Comparison of ENCODE assay signal across 12 mouse cellular contexts in genomic region chr19:11536593-11536992, GRCm38 (mm10). TPM values are rescaled to one million over a fixed set of nuclear protein-coding genes. Genes with fewer than 3 reads are reported as not detected.
A peak's percentile ranks its signal among the peaks of the same experiment; 100 is the strongest.
DNase-seq lines count a peak whose midpoint lies in the region; ATAC-seq and TF ChIP-seq lines count a peak whose summit lies in the region.
"Had no signal": no experiment of that assay in that cellular context is flagged by ENCODE, and none has a peak within 500 bp of the region (broad histone marks: within the 10 kb centered on the region; RNA-seq: fewer than 3 reads in every experiment).

Gene Ms4a4d, plus strand, starts transcription at chr19:11536801.

- no peak within 1 kb of the TSS for H3K4me2 ChIP-seq in liver, embryonic 11.5 days
- no peak within 1 kb of the TSS for H3K4me2 ChIP-seq in embryonic facial prominence, embryonic 11.5 days (ENCODE audit: low read depth, low read length)
- no peak within 1 kb of the TSS for H3K4me2 ChIP-seq in liver, postnatal 0 days (ENCODE audit: low read depth, low read length)
- H3K4me2 ChIP-seq: hindbrain, embryonic 15.5 days had no signal

- no peaks in the 10 kb centered on the region for H3K79me2 ChIP-seq in liver, adult 2 months (ENCODE audit: control insufficient read depth, insufficient read depth, low read length)

- no peaks in the 10 kb centered on the region for H3K36me3 ChIP-seq in liver, adult 2 months (ENCODE audit: control insufficient read depth, insufficient read depth, low read length)
- no peaks in the 10 kb centered on the region for H3K36me3 ChIP-seq in liver, embryonic 11.5 days (ENCODE audit: control insufficient read depth, insufficient read depth, low read length)
- H3K36me3 ChIP-seq in embryonic facial prominence, embryonic 11.5 days (replicated peaks; ENCODE audit: control insufficient read depth, insufficient read depth, low read depth, low read length): no peaks in the 10 kb centered on the region
- H3K36me3 ChIP-seq in liver, postnatal 0 days (replicated peaks; ENCODE audit: insufficient read depth, low read length): no peaks in the 10 kb centered on the region
- H3K36me3 ChIP-seq: hindbrain, embryonic 15.5 days had no signal

- peak within 1 kb of the TSS; percentile 17; the same call in 1 of the 2 replicates for H3K27ac ChIP-seq in liver, adult 2 months (replicated peaks; ENCODE audit: insufficient read depth, low read depth, low read length)
- no peak within 1 kb of the TSS for H3K27ac ChIP-seq in liver, embryonic 11.5 days (ENCODE audit: low read depth, low read length)
- H3K27ac ChIP-seq in embryonic facial prominence, embryonic 11.5 days (replicated peaks; ENCODE audit: low read depth, low read length): no peak within 1 kb of the TSS
- no peak within 1 kb of the TSS for H3K27ac ChIP-seq in liver, postnatal 0 days (ENCODE audit: low read depth)
- H3K27ac ChIP-seq: hindbrain, embryonic 15.5 days had no signal

- no peaks in the 10 kb centered on the region for H3K9me3 ChIP-seq in liver, embryonic 11.5 days (ENCODE audit: control insufficient read depth, low read length)
- no peaks in the 10 kb centered on the region for H3K9me3 ChIP-seq in embryonic facial prominence, embryonic 11.5 days (replicated peaks; ENCODE audit: control insufficient read depth, low read length)
- no peaks in the 10 kb centered on the region for H3K9me3 ChIP-seq in liver, postnatal 0 days (ENCODE audit: low read length)
- H3K9me3 ChIP-seq: hindbrain, embryonic 15.5 days had no signal

- WGBS in liver, adult 2 months: 23% methylated on average over 7 of the region's 7 CpGs
- 14% methylated on average over 7 of the region's 7 CpGs for WGBS in liver, embryonic 11.5 days
- 9% methylated on average over 7 of the region's 7 CpGs for WGBS in embryonic facial prominence, embryonic 11.5 days
- WGBS in liver, postnatal 0 days (ENCODE audit: insufficient replicate concordance): 38% methylated on average over 7 of the region's 7 CpGs

- ATAC-seq in liver, embryonic 11.5 days (replicated peaks; ENCODE audit: low FRiP score): no peak
- ATAC-seq in embryonic facial prominence, embryonic 11.5 days (replicated peaks; ENCODE audit: insufficient number of reproducible peaks, low FRiP score, low TSS enrichment, low read depth): no peak
- ATAC-seq in liver, postnatal 0 days: no peak
- ATAC-seq: midbrain, embryonic 16.5 days had no signal

- H3K9ac ChIP-seq in liver, adult 2 months (ENCODE audit: low read depth, low read length): peak within 1 kb of the TSS; percentile 4; the same call in 1 of the 2 replicates
- no peak within 1 kb of the TSS for H3K9ac ChIP-seq in liver, embryonic 11.5 days (ENCODE audit: low read depth, low read length)
- H3K9ac ChIP-seq in embryonic facial prominence, embryonic 11.5 days (replicated peaks; ENCODE audit: low read length): no peak within 1 kb of the TSS
- H3K9ac ChIP-seq in liver, postnatal 0 days (replicated peaks): no peak within 1 kb of the TSS
- H3K9ac ChIP-seq: hindbrain, embryonic 15.5 days had no signal

- no peak for TF ChIP-seq EP300 in liver, postnatal 0 days (IDR thresholded peaks at IDR 0.05; ENCODE audit: low read depth)

- no peaks in the 10 kb centered on the region for H3K27me3 ChIP-seq in liver, adult 2 months (ENCODE audit: control insufficient read depth, insufficient read depth, low read length)
- no peaks in the 10 kb centered on the region for H3K27me3 ChIP-seq in liver, embryonic 11.5 days (replicated peaks; ENCODE audit: control insufficient read depth, insufficient read depth, low read length)
- no peaks in the 10 kb centered on the region for H3K27me3 ChIP-seq in embryonic facial prominence, embryonic 11.5 days (ENCODE audit: control insufficient read depth, insufficient read depth, low read length)
- H3K27me3 ChIP-seq in liver, postnatal 0 days (ENCODE audit: insufficient read depth, low read length): no peaks in the 10 kb centered on the region
- H3K27me3 ChIP-seq: hindbrain, embryonic 15.5 days had no signal

- TF ChIP-seq CTCF in liver, adult 2 months (IDR thresholded peaks at IDR 0.05; ENCODE audit: low read depth, low read length): no peak
- no peak for TF ChIP-seq CTCF in liver, postnatal 0 days (IDR thresholded peaks at IDR 0.05; ENCODE audit: low read depth)

- H3K4me1 ChIP-seq in liver, adult 2 months (ENCODE audit: control insufficient read depth, insufficient read depth, low read length): no peaks in the 10 kb centered on the region
- no peaks in the 10 kb centered on the region for H3K4me1 ChIP-seq in liver, embryonic 11.5 days (replicated peaks; ENCODE audit: control insufficient read depth, insufficient read depth, low read length)
- no peaks in the 10 kb centered on the region for H3K4me1 ChIP-seq in embryonic facial prominence, embryonic 11.5 days (ENCODE audit: control insufficient read depth, insufficient read depth, low read length)
- H3K4me1 ChIP-seq in liver, postnatal 0 days (ENCODE audit: insufficient read depth): no peaks in the 10 kb centered on the region
- H3K4me1 ChIP-seq: hindbrain, embryonic 15.5 days had no signal

- peak within 1 kb of the TSS; percentile 24 for H3K4me3 ChIP-seq in liver, adult 2 months (ENCODE audit: insufficient read depth, low read depth, low read length)
- no peak within 1 kb of the TSS for H3K4me3 ChIP-seq in liver, embryonic 11.5 days (ENCODE audit: low read depth, low read length)
- H3K4me3 ChIP-seq in embryonic facial prominence, embryonic 11.5 days (ENCODE audit: low read depth, low read length): no peak within 1 kb of the TSS
- no peak within 1 kb of the TSS for H3K4me3 ChIP-seq in liver, postnatal 0 days (ENCODE audit: low read depth, low read length)
- H3K4me3 ChIP-seq: hindbrain, embryonic 15.5 days had no signal

- DNase-seq in liver, adult 2 months (ENCODE audit: extremely low read depth, low read depth, low spot score): no peak
- DNase-seq in liver, embryonic 11.5 days (ENCODE audit: low spot score): no peak
- DNase-seq in embryonic facial prominence, embryonic 11.5 days (ENCODE audit: low spot score): peak; percentile 4
- peak; percentile 19 for DNase-seq in liver, postnatal 0 days
- DNase-seq in testis, postnatal 10 days (ENCODE audit: low spot score): peak; percentile 54
- DNase-seq in Muller cell, postnatal 12 days (ENCODE audit: inconsistent ontology term): no peak
- no peak for DNase-seq in layer of hippocampus, postnatal 25 days (ENCODE audit: extremely low spot score in 1 of 2, low spot score in 1 of 2)
- no peak for DNase-seq in kidney, postnatal 36 days
- DNase-seq: cerebellum, adult 11-12 months had no signal

- TF ChIP-seq POLR2A in liver, adult 2 months (IDR thresholded peaks at IDR 0.05; ENCODE audit: extremely low read depth, insufficient read depth, low read length): no peak

RNA-seq across cellular contexts. Expression of gene Ms4a4d, which starts in this region (rescaled TPM):
- total RNA-seq in liver, adult 2 months (2014; rRNA removed): 3.5 and 3.8 TPM in 2 replicates
- 3.9 and 7.1 TPM in 2 replicates for polyA plus RNA-seq in liver, adult 2 months (2012; rRNA removed)
- polyA plus RNA-seq in liver, embryonic 11.5 days (2014; fragmentation: Nextera tagmentation; extraction: Ambion mirVana): 0.29 and 0.31 TPM in 2 replicates
- polyA plus RNA-seq in embryonic facial prominence, embryonic 11.5 days (2014; fragmentation: Nextera tagmentation; extraction: Ambion mirVana): 0.49 and 0.91 TPM in 2 replicates
- polyA plus RNA-seq in liver, postnatal 0 days (2015; fragmentation: Nextera tagmentation; extraction: Ambion mirVana): 1.5 and 1.7 TPM in 2 replicates
- not detected for total RNA-seq in layer of hippocampus, postnatal 25 days (2021)
- total RNA-seq: left cerebral cortex, postnatal 14 days had no signal
- polyA plus RNA-seq: hindbrain, embryonic 15.5 days; midbrain, embryonic 16.5 days had no signal

Comparison
In these comparisons a context has a peak if more than half of its experiments do, and no peak if none do; other contexts are left out.
1. DNase-seq: peak in liver, postnatal 0 days (single experiment) and testis, postnatal 10 days (single experiment); none in liver, adult 2 months (single experiment), liver, embryonic 11.5 days (single experiment), Muller cell, postnatal 12 days (single experiment), layer of hippocampus, postnatal 25 days (0 of 2) and kidney, postnatal 36 days (0 of 2).
2. Peak in DNase-seq in embryonic facial prominence, embryonic 11.5 days; RNA of the gene not detected or under 1 TPM.